Mouse (Mus musculus): ENCODE results near the gene Slc4a1ap. TPM values are rescaled to one million over a fixed set of nuclear protein-coding genes. Genes with fewer than 3 reads are reported as not detected.
A peak's percentile ranks its signal among the peaks of the same experiment; 100 is the strongest.
"Not testable (repeated sequence)": the region's sequence is repeated elsewhere in the genome, so short reads cannot be mapped to it uniquely, and the experiment has no call there.

Slc4a1ap gene
- total RNA-seq, 2 experiments from 2014 or later = 21.2 to 21.4 TPM

DNA sequence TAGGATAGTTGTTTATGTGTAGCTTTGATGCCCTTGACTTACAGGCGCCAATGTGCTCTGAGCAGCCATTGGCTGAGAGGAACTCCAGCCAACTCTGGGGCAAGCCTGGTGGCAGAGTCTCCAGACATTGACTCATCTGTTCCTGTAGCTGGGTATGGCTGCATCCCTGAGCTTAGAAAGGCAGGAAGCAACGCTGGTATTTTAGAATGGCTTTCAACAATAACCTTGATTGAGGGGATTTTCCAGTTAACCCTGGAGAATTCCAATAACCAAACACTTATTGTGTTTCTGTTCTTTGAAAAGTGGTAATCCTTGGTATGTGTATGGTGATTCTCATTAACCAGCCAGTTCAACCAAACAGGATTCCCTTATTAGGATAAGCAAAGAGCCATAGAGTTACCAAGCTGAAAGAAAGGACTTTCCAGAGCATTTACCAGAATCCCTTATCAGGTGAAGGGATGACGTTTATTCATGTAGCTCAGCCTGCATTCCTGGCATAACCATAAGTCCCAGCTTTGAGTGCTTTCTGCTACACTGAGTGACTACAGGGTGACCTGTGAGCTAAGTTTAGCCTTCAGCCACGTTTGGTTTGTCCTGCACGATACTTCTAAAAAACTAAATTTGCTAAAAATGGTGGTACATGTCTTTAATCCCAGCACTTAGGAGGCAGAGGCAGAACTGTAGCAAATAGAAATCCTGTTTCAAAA is 41.3 kb downstream of the Slc4a1ap start:
- no peak for DNase-seq

GRCm38 (mm10) chr5:31571023-31571608 is 44.3 kb downstream of the Slc4a1ap start:
- DNase-seq = peak; percentile 75

GRCm38 (mm10) chr5:31573722-31574121 is 46.9 kb downstream of the Slc4a1ap start:
- DNase-seq = no peak

GRCm38 (mm10) chr5:31576539-31576975 is 49.8 kb downstream of the Slc4a1ap start:
- DNase-seq = no peak

DNA sequence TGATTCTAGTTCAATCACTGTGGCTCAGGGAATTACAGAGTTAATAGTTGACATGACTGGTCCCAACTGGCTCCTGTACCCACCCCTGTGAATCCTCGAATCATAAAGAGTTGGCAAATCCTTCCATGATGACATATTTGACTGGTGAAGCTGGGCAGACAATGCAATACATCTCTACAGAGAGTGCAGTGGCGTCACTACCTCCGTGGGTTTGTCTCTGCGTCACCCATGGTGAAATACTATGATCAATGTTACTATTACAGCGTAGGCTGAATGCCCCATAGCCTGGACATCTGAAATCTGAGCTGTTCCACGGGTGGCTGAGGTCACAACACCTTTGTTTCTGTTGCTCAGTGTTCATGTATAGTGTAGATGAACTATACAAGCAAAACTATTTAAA is 54.5 kb downstream of the Slc4a1ap start:
- DNase-seq = no peak

DNA sequence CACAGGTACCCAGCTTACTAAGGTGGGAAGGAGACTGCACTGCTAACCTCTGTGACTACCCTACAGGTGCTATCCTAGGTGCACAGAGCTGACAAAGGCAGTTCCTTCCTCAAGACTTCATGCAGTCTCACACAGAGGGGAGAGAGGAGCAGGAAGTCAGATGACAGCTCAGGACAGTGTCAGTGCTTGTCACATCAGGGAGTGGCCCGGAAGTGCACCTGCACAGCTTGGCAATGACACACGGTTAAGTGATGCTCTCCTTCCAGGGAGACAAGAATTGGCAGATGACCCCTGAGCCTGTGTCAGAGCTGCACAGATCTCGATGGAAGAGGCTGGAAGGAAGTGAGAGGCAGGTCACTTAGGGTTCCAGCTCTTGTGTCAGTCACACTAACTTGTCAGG is 55.1 kb downstream of the Slc4a1ap start:
- no peak for DNase-seq

- no peak for DNase-seq
These were observed 56.5 kb downstream of the Slc4a1ap start for GRCm38 (mm10) chr5:31583261-31583660.

- DNase-seq = no peak
These were observed 58.7 kb downstream of the Slc4a1ap start for GRCm38 (mm10) chr5:31585526-31585925.

- DNase-seq = no peak
These were observed 61.2 kb downstream of the Slc4a1ap start for GRCm38 (mm10) chr5:31588016-31588415.

DNA sequence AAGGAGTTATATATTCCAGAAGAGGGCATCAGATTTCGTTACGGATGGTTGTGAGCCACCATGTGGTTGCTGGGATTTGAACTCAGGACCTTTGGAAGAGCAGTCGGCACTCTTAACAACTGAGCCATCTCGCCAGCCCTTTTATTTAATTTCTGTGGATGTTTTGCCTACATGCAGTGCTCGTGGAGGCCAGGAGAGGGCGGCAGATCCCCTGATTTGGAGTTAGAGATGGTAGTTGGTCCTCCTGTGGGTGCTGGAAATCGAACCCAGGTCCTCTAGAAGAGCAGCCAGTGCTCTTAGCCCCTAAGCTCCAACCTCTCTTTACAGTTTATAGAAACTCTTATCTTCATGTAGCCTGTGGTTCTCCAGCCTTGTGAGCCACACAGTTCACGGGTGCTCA is 61.9 kb downstream of the Slc4a1ap start:
- DNase-seq = not testable (repeated sequence)

- no peak for DNase-seq
These were observed 63.0 kb downstream of the Slc4a1ap start for GRCm38 (mm10) chr5:31589711-31590319.

DNA sequence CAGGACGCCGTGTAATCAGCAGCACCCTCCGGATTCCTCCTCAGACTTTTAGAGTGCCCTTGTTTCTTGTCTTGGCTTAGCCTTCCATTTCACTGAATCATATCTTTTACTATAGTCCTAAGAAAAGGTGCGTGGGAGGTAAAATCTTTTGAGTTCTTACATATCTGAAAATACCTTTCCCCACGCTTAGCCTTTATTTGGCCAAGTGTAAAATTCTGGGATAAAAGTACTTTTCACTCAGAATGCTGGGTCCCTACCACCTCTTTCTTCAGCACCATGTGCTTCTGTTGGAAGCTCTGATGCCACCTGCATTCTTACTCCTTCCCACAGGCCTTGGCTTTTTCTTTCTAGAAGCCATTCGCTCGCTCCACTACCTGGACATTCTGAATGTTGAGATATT is 64.3 kb downstream of the Slc4a1ap start:
- no peak for DNase-seq

- DNase-seq = no peak
These were observed 69.1 kb downstream of the Slc4a1ap start for GRCm38 (mm10) chr5:31595868-31596267.

DNA sequence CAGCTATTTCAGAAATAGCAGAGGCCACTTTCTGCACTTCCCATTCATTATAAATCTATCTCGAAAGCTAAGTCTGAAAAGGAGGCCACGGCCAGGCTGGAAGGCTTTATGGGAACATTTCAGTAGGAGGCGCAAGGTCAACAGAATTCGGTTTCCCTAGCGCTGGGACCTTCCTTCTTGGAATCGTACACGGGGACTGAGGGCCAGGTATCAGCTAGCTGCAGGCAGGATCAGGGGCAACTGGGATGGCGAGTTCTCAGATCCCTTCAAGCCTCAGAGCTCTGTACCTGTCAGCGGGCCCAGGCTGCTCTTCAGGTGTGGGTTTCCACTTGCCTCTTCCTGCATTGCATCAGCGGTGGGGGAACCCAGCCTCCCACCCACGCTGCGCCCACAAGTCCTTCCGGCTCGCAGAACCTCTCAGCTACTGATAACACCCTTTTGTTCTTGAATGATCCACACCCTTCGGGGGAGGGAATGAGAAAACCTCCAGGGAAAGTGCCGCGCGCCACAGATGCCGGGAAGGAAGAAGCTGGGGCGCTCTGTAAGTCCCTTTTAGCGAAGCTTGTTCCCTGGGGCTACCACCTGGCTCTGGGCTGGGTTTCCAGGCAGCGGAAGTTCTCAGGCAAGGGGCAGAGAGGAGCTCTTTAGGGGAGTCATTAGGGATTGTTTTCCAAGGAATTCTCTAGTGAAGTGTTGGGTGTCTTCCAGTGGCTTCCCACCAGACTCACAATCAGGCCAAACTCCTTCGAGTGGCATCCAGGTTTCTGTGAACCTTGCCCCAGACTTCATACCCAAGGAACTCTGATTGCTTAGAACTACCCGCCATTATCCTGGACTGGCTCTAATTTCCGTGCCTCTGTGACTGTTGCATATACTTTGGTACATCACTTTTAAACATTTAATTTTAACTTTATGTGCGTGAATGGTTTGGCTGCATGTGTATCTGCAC is 70.0 kb downstream of the Slc4a1ap start, which contains the start of gene Mrpl33:
Gene Mrpl33, plus strand, starts transcription at position 455 of the 949 bp plus-strand sequence.
- peak; percentile 53 for DNase-seq

DNA sequence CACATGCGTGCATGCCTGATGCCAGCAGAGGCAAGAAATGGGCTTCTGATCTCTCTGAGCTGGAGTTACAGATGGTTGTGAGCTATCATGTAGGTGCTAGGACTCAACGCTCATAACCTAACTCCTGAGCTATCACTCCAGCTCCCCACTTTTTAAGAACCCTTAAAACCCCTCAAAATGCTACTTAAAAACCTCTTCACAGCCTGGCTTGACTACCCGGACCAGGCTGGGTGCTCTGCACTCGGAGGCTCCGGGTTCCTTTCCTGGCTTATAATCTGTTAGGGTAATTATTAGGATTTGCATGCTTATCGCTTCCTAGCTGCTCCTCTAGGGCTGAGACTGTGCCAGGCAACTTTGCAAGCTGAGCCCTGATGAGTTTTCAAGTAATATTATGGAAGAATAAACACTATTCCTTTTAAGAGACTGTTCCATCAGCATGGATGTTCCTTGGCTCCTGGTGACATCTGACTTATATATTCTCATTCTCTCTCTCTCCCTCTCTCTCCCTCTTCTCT is 70.7 kb downstream of the Slc4a1ap start:
- no peak for DNase-seq

DNA sequence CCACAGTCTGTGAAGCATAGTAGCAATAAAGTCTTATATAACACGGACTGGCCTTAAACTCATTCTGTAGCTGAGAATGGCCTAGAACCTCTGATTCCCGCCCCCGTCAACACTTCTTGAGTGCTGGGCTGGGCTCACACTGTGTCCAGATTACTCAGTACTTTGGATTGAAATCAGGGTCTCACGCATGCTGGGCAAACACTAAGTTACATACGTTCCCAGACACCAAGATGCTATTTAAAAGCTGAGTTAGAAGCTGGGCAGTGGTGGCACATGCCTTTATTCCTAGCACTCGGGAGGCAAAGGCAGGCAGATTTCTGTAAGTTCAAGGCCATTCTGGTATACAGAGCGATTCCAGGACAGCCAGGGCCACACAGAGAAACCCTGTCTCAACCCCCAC is 71.3 kb downstream of the Slc4a1ap start:
- no peak for DNase-seq

GRCm38 (mm10) chr5:31598579-31598978 is 71.8 kb downstream of the Slc4a1ap start:
- peak; percentile 54 for DNase-seq

DNA sequence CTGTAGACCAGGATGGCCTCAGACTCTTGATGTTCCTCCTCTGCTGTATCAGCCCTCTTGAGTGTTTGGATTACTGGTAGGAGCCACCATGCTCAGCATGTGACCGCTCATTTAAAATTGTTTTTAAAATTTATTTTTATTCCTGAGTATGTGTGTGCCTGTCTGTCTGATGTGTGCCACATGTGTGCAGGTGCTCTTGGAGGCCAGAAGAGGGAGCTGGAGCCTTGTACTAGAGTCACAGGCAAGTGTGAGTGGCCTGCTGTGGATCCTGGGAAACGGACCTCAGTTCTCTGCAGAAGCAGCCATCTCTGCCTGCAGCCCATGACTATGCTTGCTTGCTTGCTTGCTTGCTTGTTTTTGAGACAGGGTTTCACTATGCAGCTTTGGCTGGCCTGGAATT is 72.4 kb downstream of the Slc4a1ap start:
- no peak for DNase-seq

DNA sequence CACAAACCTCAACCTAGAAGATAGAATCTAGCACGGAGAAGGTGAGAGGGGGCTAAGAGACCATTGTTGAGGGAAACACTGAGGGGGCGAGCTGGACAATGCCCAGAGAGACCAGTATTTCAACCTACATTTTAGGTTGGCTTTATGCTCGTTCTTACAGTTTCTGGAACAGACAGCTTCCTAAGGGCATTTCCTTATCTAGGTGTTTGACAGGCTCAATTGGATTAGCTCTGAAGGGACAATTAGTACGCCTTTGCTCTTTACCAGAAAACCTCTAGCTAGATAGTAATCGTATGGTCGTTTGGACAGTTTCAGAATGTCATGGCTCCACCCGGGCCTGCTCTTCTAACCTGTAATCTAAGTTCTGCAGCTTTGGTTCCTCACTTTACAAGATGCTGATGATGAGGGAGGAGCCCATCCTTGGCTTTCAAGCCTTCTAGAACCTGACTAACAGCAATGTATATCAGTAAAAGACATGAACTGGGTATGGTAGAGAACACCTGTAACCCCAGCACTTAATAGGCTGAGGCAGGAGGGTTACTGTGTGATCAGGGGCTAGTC is 74.4 kb downstream of the Slc4a1ap start:
- DNase-seq = no peak

GRCm38 (mm10) chr5:31602377-31602776 is 75.6 kb downstream of the Slc4a1ap start:
- DNase-seq = peak; percentile 63

GRCm38 (mm10) chr5:31603766-31604165 is 77.0 kb downstream of the Slc4a1ap start:
- no peak for DNase-seq

GRCm38 (mm10) chr5:31606151-31606550 is 79.4 kb downstream of the Slc4a1ap start:
- DNase-seq = peak; percentile 36

Data from heart, postnatal 4 days (tissue).